Mouse (Mus musculus) cerebellum, adult 2 months (tissue): ENCODE measurements around the gene Suclg1.

Experiments used
- CTCF ChIP-seq: fragments of 200-500 bp; IDR thresholded peaks from 2 replicates; pipeline ENCODE4 v1.5.1; 2011; ENCODE audit warnings: low read depth, mild to moderate bottlenecking, control low read depth, low read length, moderate library complexity, borderline replicate concordance; ENCODE audit not compliant: insufficient read depth
- POLR2A ChIP-seq: fragments of 200-500 bp; IDR thresholded peaks from 2 replicates; pipeline ENCODE4 v1.6.1; 2011; ENCODE audit warnings: low read length, control low read depth, borderline replicate concordance; ENCODE audit not compliant: insufficient read depth

DNA sequence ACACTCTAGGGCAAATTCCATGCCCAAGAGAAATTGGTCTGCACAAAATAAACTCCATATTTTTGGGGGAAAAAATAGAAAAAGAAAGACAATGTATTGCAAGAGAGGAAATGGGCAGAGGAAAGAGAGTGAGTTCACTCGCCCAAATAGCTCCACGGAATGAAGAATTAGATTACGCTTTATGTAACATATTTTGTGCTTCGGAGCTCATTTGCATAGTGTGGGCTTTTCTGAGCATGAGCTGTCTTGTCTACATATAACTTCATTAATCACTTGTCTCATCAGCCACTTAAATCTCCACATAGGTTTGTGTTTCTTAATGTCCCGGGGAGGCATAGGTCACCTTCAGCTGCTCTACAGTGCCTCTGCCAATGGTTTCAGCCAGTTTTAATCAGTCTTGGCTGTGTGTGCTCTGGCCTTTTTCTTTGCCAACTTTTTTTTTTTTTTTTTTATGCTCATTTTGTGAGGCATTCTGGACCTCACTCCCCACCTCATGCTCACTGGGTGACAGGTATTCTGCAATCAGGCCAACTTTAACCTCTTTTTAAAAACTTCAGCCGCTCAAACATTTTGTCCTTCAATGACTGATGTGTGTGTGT lies 13.8 kb upstream of the Suclg1 start:
- TF ChIP-seq CTCF = no peak
- TF ChIP-seq POLR2A = no peak
